Mouse (Mus musculus): ENCODE results near the gene Phox2a. TPM values are rescaled to one million over a fixed set of nuclear protein-coding genes. Genes with fewer than 3 reads are reported as not detected.
A peak's percentile ranks its signal among the peaks of the same experiment; 100 is the strongest.

Gene Phox2a
- total RNA-seq (2021): not detected
- long read RNA-seq, experiment 1: 0 reads
- long read RNA-seq, experiment 2: 0 reads

DNA sequence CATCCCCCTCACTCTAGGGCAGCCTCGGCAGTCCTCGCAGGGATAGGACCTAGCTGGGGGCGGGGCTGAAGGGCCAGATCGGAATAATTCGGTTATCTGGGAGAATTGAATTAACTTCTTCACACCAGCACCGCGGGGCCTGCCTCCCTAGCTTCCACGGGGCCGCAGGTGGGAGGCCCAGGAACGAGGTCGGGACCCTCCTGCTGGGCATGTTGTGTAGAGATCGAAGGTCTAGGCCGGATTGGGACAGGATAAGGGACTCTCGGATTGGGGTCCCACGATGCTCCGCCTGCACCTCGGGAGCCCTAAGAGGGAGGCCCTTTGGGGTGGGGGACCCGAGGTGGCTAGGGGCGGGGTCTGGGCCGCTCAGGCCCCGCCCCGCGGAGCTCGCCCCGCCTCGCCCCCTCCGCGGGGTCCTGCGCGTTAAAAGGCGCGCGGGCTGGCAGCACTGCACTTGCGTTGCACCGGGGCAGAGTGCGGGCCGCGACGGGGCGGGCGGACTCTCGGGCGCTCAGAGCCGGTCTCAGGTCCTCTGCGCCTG, at the start of gene Phox2a:
Gene Phox2a (plus strand): TSS at position 453 of the 541 bp plus-strand sequence.
- no peak for DNase-seq
- intact Hi-C loops (cut with DNase I): no loop called here

DNA sequence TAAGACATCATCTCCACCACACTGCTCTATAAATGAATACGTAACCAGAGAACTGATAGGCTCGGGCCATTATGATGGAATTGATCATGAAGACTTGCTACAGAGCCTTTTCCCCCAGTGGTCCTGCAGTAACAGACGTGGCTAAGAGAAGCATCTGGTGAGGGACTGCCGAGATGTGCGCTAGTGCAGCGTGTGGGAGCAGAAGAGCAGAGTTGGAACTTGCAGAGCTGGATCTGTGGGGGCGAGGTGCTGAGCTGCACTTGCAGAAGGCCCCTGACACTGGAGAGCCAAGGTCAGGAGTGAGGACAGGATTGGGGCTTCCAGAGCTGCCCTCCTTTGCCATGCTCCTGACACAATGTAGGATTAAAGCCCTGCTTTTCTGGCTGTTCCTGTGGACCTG, 48.1 kb upstream of the Phox2a start:
- intact Hi-C loops (cut with DNase I): no loop called here

DNA sequence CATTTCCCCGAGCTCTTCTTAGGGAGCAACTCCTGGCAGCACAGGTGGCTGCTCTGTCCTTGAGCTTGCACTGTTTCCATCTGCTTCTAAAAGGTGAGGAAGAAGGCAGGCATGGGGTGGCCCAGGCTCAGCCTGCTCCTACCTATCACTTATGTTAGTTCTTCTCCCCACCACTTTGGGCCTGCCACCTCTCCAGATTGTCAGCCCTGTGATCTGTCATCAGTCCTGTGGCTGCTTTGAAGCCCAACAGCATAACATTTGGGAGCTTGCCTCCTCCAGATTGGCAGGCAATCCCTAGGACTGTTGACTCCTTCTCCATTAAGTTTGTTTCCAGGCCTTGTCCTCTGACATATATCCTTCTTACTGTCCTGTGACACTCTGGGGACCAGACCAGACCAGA, 46.5 kb upstream of the Phox2a start:
- intact Hi-C loops (cut with DNase I): no loop called here
- no peak for DNase-seq

More for the DNA sequence above, 48.1 kb upstream of the Phox2a start:
- no peak for DNase-seq

DNA sequence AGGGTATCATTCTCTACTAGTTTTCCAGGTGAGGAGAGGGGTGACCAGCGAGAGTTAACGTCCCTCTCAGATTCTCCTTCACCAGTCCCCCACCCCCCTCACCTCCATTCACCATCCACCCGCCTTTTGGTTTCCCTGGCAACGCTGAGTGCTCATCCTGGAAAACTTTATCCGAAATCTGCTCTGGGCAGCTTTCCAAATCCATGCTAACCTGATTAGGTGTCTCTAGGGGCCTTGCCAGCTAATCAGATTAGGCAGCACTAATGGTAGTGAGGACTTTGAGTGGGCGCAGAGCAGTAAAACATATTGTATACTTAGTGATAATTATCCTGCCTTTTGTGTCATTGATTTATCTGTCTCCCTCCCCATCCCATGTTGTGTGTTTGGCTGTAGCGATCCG, 45.4 kb upstream of the Phox2a start:
- intact Hi-C loops (cut with DNase I): no loop called here
- no peak for DNase-seq

DNA sequence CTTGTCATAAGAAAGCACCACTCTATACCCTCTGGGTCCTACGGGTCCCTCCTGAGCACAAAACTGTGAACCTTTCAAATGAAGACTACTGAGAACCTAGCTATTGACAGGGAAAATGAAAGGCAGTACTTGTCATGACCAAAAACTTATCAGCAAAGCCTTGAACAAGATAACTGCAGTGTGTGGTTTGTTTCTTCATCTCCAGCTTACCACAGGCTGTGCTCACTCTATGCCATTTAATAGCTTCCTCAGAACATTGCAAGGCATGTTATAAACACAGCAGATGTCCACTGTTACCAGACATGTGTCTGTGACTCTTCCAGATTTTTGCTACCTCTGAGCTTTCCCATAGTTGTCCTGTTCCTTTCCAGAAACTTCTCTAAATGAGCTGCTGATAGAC, 41.1 kb upstream of the Phox2a start:
- intact Hi-C loops (cut with DNase I): no loop called here
- DNase-seq: no peak

DNA sequence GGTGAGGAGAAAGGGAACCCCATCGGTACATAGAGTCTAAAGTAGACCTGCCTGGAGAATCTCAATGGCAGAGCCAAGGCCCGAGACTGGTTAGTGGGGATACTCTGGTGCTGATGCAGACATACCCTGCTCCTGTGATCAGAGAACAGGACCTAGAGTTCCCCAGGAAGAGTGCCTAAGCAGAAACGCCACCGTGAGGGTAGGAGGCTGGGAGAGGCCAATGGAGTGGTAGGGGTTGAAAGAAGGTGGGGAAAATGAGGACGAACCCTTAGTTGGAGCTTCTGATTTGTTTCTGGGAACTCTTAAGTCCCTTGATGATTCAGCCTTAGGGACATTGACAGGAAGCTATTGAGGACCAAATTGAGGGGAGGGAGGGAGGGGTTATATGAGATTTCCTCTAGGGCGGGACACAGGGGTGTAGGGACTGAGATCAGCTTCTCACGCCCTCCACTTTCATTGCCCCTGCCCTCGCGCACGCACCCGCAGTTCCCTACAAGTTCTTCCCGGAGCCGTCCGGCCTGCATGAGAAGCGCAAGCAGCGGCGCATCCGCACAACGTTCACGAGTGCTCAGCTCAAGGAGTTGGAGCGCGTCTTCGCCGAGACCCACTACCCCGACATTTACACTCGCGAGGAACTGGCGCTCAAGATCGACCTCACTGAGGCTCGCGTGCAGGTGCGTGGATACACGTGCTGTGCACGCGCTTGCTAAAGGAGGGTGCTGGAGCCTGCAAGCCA, 2.4 kb downstream of the Phox2a start:
- peak in 1 of 2 experiments; percentile 16 for DNase-seq
- intact Hi-C loops (cut with DNase I): loop anchor here (2.0 to 5.0 kb wide), 2 partner anchors 40 to 143 kb away; no protein-coding TSS in a partner anchor

DNA sequence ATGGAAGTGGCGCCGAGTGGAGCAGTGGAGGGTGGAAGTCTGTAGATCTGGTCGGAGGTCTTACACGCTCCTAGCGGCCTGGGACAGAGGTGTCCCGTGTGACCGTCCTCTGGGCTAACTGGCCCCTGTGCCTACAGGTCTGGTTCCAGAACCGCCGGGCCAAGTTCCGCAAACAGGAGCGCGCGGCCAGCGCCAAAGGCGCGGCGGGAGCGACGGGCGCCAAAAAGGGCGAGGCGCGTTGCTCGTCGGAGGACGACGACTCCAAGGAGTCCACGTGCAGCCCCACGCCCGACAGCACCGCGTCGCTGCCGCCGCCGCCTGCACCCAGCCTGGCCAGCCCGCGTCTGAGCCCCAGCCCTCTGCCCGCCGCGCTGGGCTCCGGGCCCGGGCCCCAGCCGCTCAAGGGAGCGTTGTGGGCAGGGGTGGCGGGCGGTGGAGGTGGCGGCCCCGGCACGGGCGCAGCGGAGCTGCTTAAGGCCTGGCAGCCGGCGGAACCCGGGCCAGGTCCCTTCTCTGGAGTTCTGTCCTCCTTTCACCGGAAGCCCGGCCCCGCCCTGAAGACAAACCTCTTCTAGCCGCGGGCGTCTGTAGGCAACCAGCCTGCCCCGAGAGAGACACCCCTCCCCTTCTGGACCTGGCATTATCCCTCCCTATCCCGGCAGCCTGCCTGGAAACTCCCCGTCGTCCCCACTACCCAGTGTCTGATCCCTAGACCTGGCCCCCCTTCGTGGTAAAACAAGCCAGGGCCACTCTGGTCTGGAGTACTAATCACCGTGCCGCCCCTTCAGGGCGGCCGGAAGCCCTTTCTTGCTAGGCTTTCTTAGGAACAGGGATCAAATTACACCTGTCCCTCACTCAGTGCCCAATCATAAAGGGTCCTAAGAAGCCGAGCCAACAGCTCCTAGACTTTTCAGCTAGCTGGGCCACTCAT, 3.7 kb downstream of the Phox2a start:
- peak in 1 of 2 experiments; percentile 44 for DNase-seq
- intact Hi-C loops (cut with DNase I): loop anchor here (2.0 to 5.0 kb wide), 2 partner anchors 41 to 145 kb away; no protein-coding TSS in a partner anchor

DNA sequence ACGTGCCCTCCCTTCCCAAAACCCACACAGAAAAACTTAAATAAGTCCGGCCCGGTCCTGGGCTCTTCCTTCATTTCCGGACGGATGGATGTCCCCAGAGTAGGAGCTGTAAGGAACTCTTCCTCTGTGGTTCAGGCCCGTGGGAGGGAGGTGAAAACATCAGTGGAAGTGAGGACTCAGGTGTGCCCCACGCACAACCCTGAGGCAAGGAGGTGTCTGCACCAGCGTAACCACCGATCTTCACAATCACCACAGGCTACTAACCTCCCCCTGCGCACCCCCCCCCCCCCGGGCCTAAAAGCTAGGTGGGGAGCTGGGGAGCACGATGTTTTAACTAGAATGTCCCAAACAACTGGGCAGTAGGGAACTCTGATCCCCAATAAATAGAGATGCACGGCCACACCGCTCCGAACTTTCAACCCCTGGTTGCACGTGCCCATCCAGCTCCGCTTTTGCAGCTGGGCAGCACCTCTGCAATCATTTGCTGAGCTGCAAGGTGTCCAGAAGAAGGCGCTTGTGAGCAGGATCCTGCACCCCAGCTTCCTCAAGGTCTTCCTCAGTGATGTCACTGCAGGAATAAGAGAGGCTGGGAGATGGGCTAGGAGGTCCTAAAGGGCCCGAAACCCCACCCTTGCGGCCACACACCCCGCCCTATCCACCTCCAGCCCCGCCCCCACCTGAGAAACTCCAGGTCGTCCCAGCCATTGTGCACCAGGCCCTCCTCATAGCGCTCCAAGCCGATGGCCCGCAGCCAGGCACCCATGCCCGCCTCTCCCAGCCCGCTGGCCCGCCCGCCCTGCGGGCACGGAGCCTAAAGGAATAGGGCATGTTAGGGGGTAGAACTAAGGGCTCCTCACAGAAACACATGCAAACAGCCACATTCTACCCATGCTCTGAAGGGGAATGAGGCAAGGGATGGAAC, 5.0 kb downstream of the Phox2a start:
- intact Hi-C loops (cut with DNase I): loop anchor here (5.0 kb wide), 1 partner anchor 146 kb away; no protein-coding TSS in a partner anchor

DNA sequence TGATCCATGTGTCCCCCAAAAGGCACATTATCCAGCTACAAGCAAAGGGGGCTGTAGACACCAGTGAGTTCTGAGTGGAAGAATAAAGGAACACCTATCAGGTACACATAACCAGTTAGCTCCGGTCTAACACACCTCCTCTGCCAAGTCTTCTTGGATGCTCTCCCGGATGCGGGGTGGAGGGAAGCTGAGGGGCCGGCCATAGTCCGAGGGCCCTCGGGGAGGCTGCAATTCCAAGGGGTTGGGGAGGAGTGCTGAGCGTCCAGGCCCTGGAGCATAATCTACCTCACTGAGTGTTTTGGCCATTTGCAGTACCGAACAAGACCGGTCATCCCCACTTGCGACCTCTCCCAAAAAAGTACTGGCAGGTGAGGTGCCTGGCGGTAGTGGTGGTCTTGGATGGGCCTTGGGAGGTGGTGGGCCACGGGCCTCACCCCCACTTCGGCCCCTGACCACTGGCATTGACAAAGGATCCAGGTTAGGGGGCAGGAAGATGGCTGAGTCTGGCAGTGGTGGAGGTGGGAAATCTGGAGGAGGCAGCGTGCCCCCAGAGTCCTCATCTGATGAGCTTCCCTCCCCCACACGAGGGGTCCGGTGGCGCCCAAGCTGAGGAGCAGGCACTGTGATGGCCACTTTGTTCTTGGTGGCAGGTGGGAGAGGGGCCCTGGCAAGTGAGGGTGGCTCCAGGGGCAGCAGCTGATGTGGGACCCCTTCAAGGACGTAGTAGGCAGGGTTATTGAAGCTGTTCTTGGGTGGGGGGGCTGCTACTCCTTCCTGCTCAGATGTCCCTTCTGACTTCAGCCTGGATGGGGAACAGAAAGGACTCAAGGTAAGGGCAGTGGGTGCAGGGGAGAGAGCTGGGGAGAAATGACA, 5.9 kb downstream of the Phox2a start:
- intact Hi-C loops (cut with DNase I): loop anchor here (5.0 kb wide), 1 partner anchor 147 kb away; no protein-coding TSS in a partner anchor
- no peak for DNase-seq

More for the DNA sequence above, 5.0 kb downstream of the Phox2a start:
- DNase-seq: no peak

DNA sequence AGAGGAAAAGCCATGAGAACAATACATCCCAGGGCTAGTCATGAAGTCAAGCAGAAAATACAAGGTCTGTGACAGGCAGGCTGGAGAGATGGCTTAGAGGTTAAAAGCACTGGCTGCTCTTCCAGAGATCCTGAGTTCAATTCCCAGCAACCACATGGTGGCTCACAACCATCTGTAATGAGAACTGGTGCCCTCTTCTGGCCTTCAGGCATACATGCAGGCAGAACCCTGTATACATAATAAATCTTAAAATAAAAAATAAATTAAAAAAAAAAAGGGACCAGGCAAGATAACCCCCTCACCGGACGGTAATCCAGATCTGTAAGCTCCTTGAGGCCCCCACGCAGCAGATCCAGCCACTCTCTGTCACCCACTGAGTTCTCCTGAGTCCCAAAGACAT, 12.3 kb downstream of the Phox2a start:
- intact Hi-C loops (cut with DNase I): no loop called here
- DNase-seq: no peak

DNA sequence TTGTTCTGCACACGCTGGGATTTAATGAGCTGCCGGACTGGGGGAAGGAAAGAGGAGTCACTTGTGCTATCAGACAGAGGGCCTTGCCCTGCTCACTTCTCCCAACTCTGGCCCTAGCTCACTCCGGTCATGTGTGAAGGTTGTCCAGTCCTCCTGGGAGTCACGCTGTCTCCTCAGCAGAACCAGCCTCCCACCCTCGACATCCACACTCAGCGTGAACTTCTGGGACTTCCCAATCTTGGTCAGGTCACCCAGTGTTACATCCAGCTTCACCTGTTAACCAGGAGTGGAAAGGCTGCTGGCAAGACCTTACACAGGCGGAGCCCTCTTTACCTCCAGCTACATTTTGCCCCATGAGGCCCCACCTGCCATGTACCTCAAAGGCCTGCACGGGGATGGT, 13.3 kb downstream of the Phox2a start:
- no peak for DNase-seq
- intact Hi-C loops (cut with DNase I): loop anchor here (1.0 kb wide), 1 partner anchor 16 kb away; no protein-coding TSS in a partner anchor

DNA sequence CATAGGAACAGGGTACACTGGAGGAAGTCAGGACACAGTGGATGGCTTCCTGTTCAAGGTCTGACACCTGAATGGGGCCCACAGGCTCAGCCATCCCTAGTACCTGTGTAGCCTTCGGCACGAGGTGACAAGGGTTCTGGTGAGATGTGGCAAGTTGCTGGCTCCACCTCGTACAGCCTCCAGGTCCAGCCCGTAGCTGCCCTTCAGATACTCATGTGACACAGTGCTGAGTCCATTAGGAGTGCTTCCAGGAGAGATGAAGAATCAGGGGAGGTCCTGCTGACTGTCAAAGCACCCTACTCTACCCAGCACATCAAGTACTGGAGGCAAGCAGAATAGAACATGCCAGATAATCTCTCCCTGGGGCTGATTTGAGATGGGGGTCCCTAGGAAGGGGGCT, 14.3 kb downstream of the Phox2a start:
- DNase-seq: no peak
- intact Hi-C loops (cut with DNase I): no loop called here

DNA sequence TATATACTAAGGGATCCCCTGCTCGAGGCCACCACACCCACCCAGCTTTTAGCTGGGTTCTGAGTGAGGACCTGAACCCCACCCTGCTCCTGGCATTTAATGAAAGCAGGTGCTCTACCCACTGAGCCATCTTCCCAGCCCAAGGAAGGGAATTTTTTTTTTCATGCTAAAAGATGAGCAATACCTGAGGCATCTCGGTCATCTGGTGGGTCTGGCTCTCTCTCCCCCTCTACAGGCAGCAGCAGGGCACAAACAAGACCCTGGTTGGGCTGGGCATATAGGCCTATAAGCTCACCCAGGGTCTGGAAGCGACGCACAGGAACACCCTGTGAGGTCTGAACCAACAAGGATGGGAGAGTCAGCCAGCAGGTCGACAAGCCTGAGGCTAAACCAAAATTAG, 15.2 kb downstream of the Phox2a start:
- intact Hi-C loops (cut with DNase I): no loop called here
- DNase-seq: no peak

DNA sequence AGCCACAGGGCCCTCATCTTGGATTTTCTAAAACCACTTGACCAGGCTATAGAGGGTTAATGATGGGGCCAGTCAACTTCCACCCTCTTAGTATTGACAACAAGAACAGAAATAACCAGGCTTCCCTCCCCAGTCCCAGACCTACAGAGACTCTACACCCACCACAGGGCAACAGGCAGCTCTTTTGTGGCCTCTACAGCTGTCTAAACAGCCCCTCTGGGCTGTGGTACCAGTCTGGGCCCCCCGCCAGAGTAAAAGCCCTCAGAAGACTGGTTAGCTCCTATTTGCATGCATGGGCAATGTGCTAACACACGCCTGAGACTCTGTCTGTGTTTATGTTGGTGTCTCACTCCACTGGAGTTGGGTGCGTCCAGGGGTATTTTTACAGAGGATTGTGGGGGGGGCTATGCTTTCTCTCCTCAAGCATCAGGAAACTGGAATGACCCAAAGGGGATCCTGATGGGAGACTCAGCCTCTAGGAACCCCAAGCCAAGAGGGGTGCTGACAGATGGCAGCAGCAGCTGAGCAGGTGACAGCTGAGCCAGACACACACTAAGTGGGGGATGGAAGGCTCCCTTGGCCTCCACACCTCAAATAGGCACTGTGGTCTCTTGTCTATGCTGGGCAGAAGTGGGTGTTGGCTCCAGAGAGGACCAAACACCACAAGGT, 15.9 kb downstream of the Phox2a start:
- intact Hi-C loops (cut with DNase I): no loop called here

DNA sequence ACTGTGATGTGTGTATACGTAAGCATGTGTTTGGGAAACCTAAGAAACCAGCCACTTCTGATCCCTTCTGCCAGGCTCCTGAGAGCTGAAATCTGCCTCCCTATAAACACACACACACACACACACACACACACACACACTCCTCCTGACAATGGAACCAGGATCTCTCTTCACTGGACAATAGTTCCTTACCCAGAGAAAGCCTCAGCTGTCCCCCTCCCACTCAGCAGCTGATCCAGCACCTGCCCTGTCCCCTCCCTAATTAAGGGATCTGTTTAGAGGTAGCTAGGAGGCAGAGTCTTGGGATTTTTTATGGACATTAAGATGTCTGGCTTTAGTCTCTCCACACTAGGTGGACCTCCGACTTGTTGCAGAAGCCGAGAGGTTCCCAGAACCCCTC, 16.8 kb downstream of the Phox2a start:
- no peak for DNase-seq
- intact Hi-C loops (cut with DNase I): loop anchor here (5.0 kb wide), 2 partner anchors 62 to 158 kb away; no protein-coding TSS in a partner anchor

More for the DNA sequence above, 15.9 kb downstream of the Phox2a start:
- DNase-seq: no peak

DNA sequence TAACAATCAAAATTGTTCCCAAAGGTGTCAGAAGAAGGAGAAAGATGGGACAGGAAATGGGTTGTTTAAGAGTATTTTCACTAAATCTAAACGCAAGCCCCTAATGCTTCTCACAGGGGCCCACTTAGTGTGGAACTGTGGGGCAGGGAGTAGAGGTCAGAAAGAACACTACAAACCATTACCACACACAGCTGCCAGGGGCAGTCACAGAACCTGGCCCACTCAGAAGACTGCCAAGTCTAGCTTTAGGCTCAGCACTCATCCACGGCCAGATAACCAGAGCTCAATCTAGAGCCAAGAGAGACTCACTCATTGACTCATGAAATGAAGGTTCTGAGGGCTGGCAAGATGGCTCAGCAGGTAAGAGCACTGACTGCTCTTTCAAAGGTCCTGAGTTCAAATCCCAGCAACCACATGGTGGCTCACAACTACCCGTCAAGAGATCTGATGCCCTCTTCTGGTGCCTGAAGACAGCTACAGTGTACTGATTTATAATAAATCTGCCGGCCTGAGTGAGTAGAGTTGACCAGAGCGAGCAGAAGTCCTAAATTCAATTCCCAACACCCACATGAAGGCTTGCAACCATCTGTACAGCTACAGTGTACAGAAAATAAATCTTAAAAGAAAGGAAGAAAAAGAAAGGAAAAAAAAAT, 17.5 kb downstream of the Phox2a start:
- intact Hi-C loops (cut with DNase I): loop anchor here (5.0 kb wide), 2 partner anchors 62 to 158 kb away; no protein-coding TSS in a partner anchor

More for the DNA sequence above, 17.5 kb downstream of the Phox2a start:
- no peak for DNase-seq
